Mouse (Mus musculus) CH12.LX (cell line): ENCODE measurements around the gene Emc7.

Experiments used
- BHLHE40 ChIP-seq: IDR thresholded peaks from 2 replicates; pipeline ENCODE4 v1.6.1; 2011; ENCODE audit warnings: mild to moderate bottlenecking, low read depth, low read length, improper control_type of control experiment
- CTCF ChIP-seq, 2 experiments: IDR thresholded peaks in 1 of 2; conservative IDR thresholded peaks in 1 of 2; 2 replicates each; pipeline ENCODE4 v1.5.1; 2011 to 2012; ENCODE audit warnings: low read depth in 2 of 2, low read length in 2 of 2, improper control_type of control experiment in 1 of 2, inconsistent platforms in 1 of 2, mild to moderate bottlenecking in 1 of 2, moderate library complexity in 1 of 2
- E2F4 ChIP-seq: IDR thresholded peaks from 2 replicates; pipeline ENCODE4 v1.6.1; 2011; ENCODE audit warnings: low read depth, low read length, improper control_type of control experiment; ENCODE audit not compliant: insufficient replicate concordance
- MYC ChIP-seq: IDR thresholded peaks from 2 replicates; pipeline ENCODE4 v1.6.1; 2011; ENCODE audit warnings: low read depth, mild to moderate bottlenecking, improper control_type of control experiment, low read length
- NRF1 ChIP-seq: IDR thresholded peaks from 2 replicates; pipeline ENCODE4 v1.6.1; 2014; ENCODE audit warnings: low read depth, mild to moderate bottlenecking, inconsistent platforms, low read length, improper control_type of control experiment, moderate library complexity
- USF1 ChIP-seq: IDR thresholded peaks from 2 replicates; pipeline ENCODE4 v1.6.1; 2014; ENCODE audit warnings: low read depth, mild to moderate bottlenecking, inconsistent platforms, low read length, improper control_type of control experiment
- ZKSCAN1 ChIP-seq: IDR thresholded peaks from 2 replicates; pipeline ENCODE4 v1.6.1; 2012; ENCODE audit warnings: low read depth, inconsistent platforms, low read length, improper control_type of control experiment, borderline replicate concordance

GRCm38 (mm10) chr2:112476554-112476953, 21.8 kb downstream of the Emc7 start:
- no peak for TF ChIP-seq CTCF (conservative IDR thresholded peaks at IDR 0.05 in 1 of 2, IDR thresholded peaks at IDR 0.05 in 1 of 2; ENCODE audit: low read depth in 2 of 2, low read length in 2 of 2)
- no peak for TF ChIP-seq E2F4
- TF ChIP-seq NRF1 = no peak
- no peak for TF ChIP-seq BHLHE40
- no peak for TF ChIP-seq MYC
- no peak for TF ChIP-seq ZKSCAN1
- TF ChIP-seq USF1 = no peak
